Mouse (Mus musculus): ENCODE data around the gene Usp50.

The Usp50 gene

GRCm38 (mm10) chr2:126783370-126783769, at the start of gene Usp50:
Gene Usp50, minus strand, starts transcription at chr2:126783470.
- in situ Hi-C loops (cut with MboI, MseI): loop anchor here (25.0 kb wide), 1 partner anchor 1029 kb away; no protein-coding TSS in a partner anchor

DNA sequence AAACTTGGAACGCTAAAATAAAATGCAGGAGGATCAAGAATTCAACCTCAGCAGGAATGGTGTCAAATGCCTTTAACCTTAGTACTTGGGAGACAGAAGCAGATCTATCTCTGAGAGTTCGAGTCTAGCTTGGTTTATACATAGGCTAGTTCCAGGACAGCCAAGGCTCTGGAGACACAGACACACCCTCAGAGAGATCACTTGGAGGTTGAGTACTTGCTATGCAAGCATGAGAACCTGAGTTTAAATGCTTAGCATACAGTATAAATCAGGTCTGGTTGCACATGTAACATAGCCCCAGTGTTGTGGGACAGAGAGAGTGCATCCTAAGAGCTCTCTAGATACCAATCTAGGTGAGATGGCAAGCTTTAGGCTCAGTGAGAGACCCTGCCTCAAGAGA, 34.1 kb upstream of the Usp50 start:
- in situ Hi-C loops (cut with MboI, MseI): no loop called here

GRCm38 (mm10) chr2:126816644-126817347, 33.5 kb upstream of the Usp50 start:
- in situ Hi-C loops (cut with MboI, MseI): no loop called here

- in situ Hi-C loops (cut with MboI, MseI): no loop called here
Measured at GRCm38 (mm10) chr2:126815822-126816221, 32.6 kb upstream of the Usp50 start.

DNA sequence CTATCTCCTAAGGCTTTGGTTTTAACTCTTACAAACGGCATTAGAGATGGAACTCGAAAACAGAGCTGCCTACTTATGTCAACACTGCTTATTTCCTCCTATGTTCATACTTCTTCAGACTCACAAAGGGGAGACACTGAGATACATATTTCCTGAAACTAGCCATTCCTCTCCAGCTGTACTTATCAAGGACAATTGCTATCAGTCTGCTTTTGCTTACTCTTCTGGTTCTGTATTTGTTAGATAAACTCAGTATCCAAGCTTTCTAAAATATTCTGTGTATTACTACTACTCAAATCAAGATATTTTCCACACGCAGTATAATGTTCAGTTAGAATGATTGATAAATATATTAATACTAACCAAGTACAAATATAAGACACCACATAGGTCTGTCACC, 18.7 kb upstream of the Usp50 start:
- in situ Hi-C loops (cut with MboI, MseI): no loop called here

DNA sequence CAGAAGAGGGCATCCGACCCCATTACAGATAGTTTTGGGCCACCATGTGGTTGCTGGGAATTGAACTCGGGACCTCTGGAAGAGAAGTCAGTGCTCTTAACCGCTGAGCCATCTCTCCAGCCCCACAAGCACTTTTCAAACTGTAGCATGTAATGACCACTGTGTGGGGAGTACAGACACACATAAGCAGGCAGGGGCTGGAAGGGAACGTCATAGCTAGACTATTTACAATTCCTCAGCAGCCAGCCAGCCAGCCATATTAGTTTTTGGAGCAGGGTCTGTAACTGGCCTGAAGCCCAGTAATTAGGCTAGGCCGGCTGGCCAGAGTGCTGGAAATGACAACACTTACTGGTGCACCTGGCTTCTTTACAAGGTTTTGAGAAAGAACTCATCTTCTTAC, 15.2 kb upstream of the Usp50 start:
- in situ Hi-C loops (cut with MboI, MseI): loop anchor here (25.0 kb wide), 1 partner anchor 1014 kb away; no protein-coding TSS in a partner anchor

- in situ Hi-C loops (cut with MboI, MseI): loop anchor here (25.0 kb wide), 1 partner anchor 1017 kb away; no protein-coding TSS in a partner anchor
Measured at GRCm38 (mm10) chr2:126795708-126796107, 12.4 kb upstream of the Usp50 start.

GRCm38 (mm10) chr2:126792611-126793010, 9.3 kb upstream of the Usp50 start:
- in situ Hi-C loops (cut with MboI, MseI): loop anchor here (25.0 kb wide), 1 partner anchor 1020 kb away; no protein-coding TSS in a partner anchor

GRCm38 (mm10) chr2:126787721-126788342, 4.6 kb upstream of the Usp50 start:
- in situ Hi-C loops (cut with MboI, MseI): loop anchor here (25.0 kb wide), 1 partner anchor 1024 kb away; no protein-coding TSS in a partner anchor

- in situ Hi-C loops (cut with MboI, MseI): loop anchor here (25.0 kb wide), 1 partner anchor 1030 kb away; no protein-coding TSS in a partner anchor
Measured at GRCm38 (mm10) chr2:126782433-126782832, 837 bp downstream of the Usp50 start.

DNA sequence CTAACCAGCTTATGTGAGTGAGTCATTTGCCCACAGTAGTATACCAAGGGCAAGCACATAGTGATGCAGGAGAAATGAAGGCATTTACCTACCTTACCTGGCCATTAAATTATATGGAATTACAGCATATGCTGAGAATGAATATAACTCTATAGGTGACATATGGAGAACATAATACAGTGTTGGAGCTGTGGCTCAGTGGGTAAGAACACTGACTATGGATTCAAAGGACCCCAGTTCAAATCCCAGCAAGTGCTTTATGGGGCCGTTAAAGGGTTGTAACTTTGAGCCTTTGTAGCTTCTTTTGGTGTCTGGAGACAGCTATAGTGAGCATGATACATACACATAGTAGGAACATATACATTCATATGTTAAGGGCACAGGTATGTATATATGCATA, 1.8 kb downstream of the Usp50 start:
- in situ Hi-C loops (cut with MboI, MseI): loop anchor here (25.0 kb wide), 1 partner anchor 1031 kb away; no protein-coding TSS in a partner anchor

- in situ Hi-C loops (cut with MboI, MseI): loop anchor here (25.0 kb wide), 1 partner anchor 1032 kb away; no protein-coding TSS in a partner anchor
Measured at GRCm38 (mm10) chr2:126780286-126780685, 3.0 kb downstream of the Usp50 start.

DNA sequence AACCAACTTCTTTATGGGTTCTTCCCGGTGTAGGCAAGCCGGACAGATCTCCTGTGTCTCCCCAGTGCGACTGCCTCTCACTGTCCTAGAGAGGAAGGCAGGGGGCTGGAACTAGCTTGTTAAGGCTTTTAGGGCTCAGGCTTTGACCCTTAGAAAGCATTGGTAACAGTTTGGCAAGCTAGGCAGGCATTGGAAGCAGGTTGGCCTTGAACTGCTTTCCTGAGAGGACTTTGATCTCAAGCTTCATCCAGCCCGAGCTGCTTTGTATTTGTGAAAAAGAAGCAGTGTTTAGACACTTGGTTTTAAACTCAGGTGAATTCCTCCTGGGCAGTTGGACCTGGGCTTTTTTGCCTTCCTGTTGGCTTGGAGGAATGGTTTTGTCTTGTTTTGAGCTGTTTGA, 4.5 kb downstream of the Usp50 start:
- in situ Hi-C loops (cut with MboI, MseI): loop anchor here (25.0 kb wide), 1 partner anchor 1033 kb away; no protein-coding TSS in a partner anchor

GRCm38 (mm10) chr2:126776416-126776815, 6.9 kb downstream of the Usp50 start:
- in situ Hi-C loops (cut with MboI, MseI): loop anchor here (25.0 kb wide), 1 partner anchor 1036 kb away; no protein-coding TSS in a partner anchor

DNA sequence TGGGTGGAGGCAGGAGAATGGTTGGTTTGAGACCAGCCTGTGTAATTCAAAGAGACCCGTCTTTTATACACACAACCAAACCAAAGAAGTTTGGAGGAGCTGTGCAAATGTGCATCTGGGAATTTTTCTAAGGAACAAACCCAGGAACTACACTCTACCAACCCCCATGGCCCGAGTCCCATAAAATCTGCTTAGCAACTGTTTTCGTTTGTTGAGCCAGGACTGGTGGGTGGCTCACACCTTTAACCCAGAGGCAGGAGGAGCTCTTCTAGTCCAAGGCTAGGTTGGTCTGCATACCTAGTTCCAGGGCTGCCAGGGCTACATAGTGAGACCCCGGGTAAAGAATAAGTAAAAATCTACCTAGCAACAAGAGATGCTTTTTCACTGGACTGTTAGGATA, 7.3 kb downstream of the Usp50 start:
- in situ Hi-C loops (cut with MboI, MseI): loop anchor here (25.0 kb wide), 1 partner anchor 1036 kb away; no protein-coding TSS in a partner anchor

DNA sequence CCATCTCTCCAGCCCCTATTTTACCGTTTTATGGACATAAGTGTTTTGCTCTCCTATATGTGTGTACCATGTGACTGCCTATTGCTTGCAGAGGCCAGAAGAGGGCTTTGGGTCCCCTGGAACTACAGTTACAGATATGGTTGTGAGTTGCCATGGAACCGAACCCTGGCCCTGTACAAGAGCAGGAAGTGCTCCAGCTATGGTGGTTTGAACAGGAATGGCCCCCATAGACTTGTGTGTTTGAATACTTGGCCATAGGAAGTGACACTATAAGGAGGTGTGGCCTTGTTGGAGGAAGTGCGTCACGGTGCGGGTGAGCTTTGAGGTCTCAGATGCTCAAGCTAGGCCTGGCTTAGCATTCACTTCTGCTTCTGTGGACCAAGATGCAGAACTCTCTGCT, 11.1 kb downstream of the Usp50 start:
- in situ Hi-C loops (cut with MboI, MseI): no loop called here

DNA sequence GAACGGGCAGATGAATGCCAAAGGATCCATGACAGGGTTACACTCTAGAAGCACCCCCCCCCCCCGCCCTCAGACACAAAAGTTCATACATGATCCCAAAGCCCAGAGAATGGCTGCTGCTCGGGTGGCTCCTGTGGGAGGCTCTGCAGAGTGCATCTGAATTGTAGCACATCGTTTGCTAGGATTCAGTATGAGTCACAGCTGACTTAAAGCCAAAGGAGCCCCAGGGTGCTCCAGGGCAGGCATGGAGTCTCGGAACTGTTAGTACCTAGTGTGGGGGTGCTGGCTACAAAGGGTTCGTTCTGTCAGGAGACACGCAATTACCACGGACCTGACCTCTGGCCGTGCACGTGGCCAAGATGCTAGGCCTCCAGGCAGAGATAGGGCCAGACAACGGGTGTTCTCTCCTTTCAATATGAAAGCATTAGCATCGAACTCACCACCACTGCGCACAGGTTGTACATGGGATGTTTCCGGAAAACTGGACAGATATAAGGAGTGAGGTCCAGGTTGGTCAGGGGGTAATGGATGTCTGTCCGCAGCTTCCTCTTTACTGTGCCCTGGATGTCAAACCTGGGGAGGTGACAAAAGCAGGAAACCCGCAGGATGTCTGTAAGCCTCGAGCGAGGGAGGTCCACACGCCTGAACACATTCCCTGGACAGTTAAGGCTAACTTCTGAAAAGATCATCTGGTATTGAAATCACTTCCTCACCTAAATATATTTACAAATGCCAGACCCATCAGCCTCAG, 13.7 kb downstream of the Usp50 start:
- in situ Hi-C loops (cut with MboI, MseI): no loop called here

DNA sequence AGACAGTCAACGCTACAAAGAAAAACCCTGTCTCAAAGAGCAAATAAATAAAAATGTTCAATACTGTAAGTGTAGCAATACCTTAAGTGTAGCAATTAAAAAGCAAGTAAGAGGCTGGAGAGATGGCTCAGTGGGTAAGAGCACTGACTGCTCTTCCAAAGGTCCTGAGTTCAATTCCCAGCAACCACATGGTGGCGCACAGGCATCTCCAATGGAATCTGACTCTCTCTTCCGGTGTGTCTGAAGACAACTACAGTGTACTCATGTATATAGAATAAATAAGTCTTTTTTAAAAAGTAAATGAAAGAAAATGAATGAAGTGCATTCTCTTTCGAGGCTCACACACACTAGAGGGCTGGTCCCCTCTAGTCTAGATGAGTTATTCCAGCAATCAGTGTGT, 15.1 kb downstream of the Usp50 start:
- in situ Hi-C loops (cut with MboI, MseI): no loop called here

DNA sequence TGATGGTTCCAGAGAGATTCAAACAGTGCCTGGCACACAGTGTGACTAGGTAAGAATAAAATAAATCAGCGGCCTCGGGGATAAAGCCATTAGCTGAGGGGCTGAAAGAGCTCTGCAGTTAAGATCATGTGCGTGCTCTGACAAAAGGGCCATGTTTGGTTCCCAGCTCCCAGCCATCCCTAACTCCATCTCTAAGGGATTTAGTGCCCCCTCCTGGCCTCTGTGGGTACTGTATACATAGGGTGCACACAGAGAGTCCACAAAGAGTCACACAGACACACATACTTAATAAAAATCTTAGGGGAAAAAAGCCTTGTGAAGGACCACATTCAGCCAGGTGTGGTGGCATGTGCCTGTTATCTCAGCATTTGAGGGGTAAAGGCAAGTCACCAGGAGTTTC, 15.7 kb downstream of the Usp50 start:
- in situ Hi-C loops (cut with MboI, MseI): no loop called here

DNA sequence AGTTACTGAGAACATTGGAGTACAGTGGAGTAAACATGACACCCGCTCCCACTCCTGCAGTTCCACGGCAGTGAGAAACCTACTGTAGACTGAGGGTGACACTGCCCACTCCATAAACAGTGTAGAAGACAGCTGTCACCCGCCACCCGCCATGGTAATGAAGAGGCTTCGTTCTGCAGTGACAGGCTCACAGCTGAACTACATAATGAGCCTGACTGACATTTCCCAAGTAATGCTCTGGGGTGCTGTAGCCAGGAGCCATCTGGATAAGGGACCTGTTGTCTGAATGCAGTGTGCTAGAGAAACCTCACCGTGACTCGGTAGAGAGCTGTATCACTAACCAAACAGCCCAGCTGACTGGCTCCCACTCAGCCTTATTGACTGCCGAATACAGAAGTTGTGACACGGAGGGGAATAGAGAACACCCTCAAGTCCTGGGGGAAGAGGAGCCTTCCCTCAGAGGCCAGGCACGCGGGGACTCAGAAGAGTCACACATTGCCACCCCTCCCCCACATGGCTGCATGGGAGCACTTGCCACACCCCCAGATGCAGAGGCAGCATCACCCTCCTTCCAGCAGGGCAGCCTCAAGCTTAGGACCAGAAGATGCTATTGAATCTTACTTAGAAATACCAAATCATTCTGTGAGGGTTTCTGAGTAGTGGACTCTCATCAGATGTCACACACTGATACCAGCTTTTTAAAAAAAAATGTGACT, 17.2 kb downstream of the Usp50 start:
- in situ Hi-C loops (cut with MboI, MseI): no loop called here

DNA sequence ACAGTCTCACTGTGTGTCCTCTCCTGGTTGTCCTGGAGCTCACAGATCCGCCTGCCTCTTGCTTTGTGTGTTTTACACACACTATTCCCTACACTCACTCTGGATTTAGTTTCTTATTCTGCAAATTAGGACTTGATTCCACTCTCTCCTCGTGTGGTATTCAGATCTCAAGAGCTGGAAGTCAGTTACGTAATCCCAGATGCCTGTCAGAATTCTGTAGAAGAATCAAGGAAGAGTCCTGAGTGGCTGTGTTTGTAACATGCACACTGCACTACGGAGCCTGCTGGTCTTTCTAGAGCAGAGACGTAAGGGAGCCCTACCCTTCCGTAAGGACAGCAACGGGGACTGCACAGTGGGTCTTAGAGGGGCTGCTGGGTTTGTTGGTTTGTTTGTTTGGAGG, 23.9 kb downstream of the Usp50 start:
- in situ Hi-C loops (cut with MboI, MseI): no loop called here

Data from regulatory T cell (primary cell).